Mouse (Mus musculus): ENCODE measurements around the gene Ckm.

- no peak for TF ChIP-seq EP300 (IDR thresholded peaks at IDR 0.05; ENCODE audit: low read depth)
- no peak for TF ChIP-seq CTCF (IDR thresholded peaks at IDR 0.05; ENCODE audit: low read depth)
These were observed 54.1 kb downstream of the Ckm start, which contains the start of gene Mark4 for GRCm38 (mm10) chr7:19458591-19459111.

Data from liver, postnatal 0 days (tissue).